Mouse (Mus musculus) adrenal gland, postnatal 25 days (tissue): Measurements from ENCODE around the gene Tinf2. TPM values are rescaled to one million over a fixed set of nuclear protein-coding genes. Genes with fewer than 3 reads are reported as not detected.
A peak's percentile ranks its signal among the peaks of the same experiment; 100 is the strongest.

Experiments used
- DNase-seq: peaks from one replicate; pipeline ENCODE4 v3.0.0; 2021; ENCODE audit warnings: mixed read lengths
- total RNA-seq: library from RNA; stranded (reverse); gene quantifications from 2 replicates; pipeline ENCODE4 v1.2.3, GENCODE M21; 2021

Tinf2 gene
- total RNA-seq, 1 experiment from 2014 or later = 30.0 TPM

DNA sequence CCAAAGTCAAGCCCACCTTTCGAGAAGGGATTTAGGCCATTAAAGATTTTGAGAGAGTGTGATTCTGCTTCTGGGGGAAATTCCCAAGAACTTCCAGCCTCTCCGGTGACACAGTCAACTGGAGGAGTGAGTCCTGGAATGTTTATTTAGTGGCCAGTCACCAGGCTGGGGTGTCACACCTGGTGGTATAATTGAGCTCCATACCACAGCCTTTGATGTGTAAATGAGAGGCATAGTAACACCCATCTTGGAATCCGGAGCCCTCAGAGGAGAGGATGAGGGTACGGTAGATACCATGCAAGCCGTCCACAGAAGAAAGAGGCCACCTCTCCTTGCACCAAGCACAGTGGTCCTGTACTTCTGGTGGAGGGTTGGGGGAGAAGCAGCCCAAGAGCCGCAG is 21.1 kb upstream of the Tinf2 start:
- no peak for DNase-seq

DNA sequence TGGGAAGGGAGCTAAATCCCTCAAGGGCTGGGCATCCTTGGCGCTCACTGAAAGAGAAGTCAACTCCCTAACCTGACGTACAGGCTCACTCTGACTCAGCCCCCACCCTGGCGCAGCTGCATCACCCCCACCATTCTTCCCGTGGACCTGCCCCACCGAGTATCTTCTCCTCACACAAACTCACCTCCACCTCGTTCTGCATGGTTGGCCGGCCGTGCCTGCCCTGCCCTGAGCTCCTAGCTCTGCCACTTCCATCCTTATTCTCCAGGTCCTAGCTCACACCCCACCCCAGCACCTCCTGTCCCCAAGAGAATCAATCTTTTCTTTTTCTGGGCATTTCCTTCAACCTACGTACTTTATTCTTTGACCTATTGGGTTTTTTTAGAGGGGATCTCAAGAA is 19.5 kb upstream of the Tinf2 start:
- DNase-seq = no peak

DNA sequence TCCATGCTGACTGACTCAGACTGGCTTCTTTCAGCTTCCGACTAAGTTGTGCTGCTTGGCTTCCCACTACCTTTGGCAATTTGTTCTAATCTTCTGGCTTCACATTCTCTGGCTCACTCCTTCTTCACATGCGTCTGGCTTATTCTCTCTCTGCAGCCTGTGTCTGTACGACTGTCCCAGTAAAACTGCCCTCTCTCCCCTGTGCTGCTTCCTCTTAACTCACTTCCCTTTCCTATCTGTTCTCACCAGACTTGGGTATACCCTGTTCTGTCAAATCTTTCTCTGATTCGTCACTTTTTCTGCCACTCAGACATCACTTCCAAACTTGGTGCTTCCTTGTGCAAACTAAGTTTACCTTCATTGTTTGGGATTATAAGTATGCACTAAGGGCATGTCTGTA is 15.6 kb upstream of the Tinf2 start:
- no peak for DNase-seq

DNA sequence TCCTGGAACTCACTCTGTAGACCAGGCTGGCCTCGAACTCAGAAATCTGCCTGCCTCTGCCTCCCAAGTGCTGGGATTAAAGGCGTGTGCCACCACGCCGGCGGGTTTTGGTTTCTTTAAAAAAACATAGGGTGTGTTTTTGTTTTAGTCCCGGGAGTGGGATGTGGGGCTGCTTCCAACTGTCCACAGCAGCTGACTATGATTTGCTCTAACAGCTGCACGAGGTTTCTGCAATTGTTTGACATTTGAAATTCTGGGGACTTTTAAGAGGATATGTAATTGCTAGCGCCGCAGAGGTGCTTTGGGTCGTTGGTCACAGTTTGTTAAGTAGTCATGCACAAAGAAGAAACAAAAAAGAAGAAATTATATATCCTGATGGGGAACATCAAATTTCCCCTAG is 7.8 kb upstream of the Tinf2 start:
- DNase-seq = no peak

DNA sequence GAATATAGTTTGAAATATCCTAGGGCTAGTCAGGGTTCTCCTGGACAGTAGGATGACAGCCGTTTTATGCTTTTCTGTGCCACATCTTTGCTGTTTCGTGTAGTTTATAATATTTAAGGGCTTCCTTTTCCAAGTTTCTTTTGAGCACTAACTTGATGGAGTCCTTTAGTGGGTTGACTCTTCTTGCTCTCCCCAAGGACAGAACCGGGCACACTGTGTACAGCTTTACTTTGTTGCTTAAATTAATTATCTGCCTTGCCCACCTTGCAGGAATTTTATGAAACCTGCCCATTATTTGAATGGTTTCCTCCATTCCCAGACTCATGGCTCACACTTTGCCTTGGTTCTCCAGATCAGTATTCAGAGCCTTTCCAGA is 486 bp upstream of the Tinf2 start:
- DNase-seq = no peak

DNA sequence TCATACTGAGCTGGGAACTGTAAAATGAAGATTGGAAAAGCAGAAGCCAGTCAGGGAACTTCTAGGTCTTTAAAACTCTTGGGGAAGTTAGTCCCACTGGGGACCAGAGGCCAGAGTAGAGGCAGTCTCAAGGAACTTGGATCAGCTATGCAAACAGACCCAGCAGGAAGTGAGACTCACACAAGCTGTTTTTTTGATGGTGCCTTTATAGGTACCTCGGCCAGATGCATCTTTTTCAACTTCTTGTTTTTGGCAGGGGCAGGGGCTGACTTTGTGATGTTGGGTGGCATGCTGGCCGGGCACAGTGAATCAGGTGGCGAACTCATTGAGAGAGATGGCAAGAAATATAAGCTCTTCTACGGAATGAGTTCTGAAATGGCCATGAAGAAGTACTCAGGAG is 4.0 kb downstream of the Tinf2 start:
- no peak for DNase-seq

DNA sequence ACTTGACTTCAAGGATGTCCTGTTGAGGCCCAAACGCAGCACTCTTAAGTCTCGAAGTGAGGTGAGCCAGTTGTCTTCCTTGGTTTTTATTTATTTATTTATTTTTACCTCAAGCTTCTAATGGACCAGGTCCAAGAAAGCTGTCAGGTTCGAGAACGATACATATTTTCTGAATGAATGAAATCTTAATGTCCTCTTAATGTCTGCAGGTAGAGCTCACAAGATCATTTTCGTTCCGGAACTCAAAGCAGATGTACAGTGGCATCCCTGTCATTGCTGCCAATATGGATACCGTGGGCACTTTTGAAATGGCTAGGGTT is 8.9 kb downstream of the Tinf2 start:
- DNase-seq = no peak

DNA sequence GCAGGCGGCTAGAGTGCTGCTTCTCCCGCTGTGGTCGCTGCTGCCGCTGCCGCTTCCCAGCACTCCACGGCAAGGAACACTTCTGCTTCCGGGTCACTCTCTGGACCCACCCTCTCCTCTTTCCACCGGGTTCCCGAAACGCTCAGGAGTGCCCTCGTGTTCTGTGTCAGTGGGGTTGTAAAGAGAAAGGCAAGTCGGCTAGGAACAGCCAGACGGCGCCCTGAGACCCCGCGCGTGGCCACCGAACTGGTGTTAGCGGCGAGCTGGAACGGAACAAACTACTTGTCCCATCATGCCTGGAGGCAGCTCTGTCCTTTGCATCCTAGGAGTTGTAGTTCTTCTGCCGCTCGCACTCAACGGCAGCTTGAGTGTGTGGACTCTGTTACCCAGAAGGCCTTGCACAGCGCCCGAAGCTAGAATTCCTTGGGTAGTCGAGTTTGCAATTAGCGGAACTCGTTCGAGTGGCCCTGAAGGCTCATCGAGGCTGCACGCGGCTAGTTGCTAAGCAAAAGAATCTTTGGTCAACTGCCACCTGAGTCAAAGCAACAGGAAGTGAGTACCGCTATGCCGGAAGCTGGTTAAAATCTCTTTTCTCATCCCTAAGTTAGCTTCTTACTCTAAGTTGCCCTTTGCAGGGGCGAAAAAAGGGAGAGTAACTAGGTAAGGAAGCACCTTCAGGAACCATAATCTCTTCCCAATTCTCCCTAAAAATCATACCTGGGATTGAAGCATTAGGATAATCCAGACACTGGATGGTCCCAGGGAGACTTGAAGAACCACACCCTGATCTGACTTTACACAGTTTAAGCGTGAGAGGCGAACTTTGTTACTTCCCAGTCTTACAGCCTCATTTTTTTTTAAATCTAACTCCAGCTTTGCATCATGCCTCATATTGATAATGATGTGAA is 9.5 kb downstream of the Tinf2 start, which contains the start of the genes Gmpr2 and Nedd8:
TSS of gene Gmpr2 (plus strand) at position 109 of the 908 bp plus-strand sequence.
TSS of gene Nedd8 (minus strand) at position 292 of the 908 bp plus-strand sequence.
- DNase-seq = peak; percentile 76

DNA sequence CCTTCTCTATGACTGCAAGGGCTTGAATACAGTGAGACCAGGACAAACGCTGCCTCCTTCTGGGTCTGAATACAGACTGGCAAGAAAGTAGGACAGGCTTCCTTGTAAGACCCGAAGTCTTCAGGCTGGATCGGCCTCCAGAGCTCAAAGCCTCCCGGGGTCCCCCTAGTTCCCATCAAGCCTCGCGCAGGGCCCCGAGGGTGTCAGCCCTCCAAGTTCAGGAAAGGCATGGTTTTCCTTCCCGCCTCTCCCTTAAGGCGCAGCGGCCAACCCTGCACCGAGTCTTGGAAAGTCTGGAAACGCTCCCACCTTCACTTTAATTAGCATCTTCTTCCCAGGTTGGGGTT is 10.2 kb downstream of the Tinf2 start:
- no peak for DNase-seq

DNA sequence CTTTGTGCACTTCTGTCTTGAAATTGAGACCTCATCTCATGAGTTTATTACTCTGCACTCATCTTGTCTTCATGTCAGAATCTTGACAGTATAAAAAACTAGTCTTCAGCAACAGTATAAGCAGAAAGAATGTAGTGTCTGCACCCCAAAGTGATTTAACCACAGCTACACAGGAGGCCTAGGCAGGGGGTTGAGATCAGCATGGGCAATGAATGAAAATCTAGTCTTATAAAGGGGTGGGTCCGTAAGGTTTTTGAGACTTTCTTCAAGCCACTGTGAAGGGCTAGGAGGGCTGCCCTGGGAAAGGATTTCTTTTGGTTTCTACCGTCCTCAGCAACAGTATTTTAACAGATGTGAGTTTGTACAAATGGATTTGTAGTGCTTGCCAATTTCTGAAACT is 21.0 kb downstream of the Tinf2 start:
- DNase-seq = no peak

DNA sequence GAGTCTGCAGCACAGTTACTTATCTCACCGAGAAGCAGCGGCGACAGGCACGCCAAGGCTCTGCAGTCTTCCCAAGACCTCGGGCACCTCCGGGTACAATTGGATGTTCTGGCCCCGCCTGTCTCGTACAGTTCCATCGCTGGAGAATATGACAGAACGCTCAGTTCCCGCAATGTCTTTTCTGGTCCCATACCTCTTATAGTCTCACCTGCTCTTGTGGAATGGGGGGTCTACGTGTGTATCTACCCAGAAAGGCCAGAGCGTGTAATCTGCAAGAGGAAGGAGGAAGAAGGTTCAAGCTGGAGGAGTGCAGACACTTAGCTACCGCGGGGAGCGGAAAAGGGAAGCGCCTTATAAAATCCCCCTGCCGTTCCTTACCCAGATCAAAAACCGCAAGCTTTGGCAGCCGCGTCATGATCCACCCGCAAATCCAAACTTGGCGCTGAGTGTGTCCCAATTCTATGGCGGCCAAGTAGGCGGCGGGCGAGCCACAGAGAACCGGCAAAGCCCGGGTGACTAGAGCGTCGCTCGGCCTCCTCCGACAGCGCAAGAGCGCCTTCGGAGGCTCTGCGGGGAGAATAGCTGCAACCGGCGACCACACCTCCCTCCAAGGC is 21.6 kb downstream of the Tinf2 start, which contains the start of gene Mdp1:
TSS of gene Mdp1 (minus strand) at position 549 of the 614 bp plus-strand sequence.
- DNase-seq = peak; percentile 79

DNA sequence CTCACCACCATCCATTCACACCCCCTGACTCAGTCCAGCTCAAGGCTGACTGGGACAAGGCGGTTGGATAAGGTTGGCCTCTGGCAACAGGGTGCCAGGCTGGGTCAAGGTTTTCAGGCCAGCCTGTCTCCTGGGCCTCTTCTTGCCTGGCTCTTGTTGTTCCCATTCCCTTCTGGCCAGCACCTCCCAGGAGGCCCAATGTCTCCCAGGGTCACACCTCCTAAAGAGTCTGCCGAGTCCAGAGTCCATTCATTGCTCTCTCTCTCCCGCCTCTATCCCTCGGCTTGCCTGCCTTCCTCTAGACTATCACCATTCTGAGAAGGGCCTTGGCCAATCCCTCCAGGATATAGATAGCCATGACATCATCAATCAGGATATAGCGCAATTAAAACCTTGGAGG is 23.6 kb downstream of the Tinf2 start:
- DNase-seq = peak; percentile 53

DNA sequence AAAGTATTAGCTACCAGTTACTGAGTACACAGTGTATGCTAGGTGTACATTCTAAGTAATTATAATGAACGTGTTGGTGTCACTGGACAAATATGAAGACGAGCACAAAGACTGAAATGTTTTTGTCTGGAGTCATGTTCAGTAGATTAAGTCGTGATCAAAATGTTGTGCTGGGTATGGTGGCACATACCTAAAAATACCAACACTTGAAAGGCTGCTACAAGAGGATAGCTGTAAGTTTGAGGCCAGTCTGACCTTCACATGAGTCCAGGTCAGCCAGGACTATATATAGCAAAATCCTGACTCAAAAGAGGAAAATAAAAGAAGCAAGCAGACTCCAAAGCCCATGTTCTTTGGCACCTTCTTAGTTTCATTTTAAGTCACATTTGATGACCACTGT is 24.7 kb downstream of the Tinf2 start:
- DNase-seq = no peak

DNA sequence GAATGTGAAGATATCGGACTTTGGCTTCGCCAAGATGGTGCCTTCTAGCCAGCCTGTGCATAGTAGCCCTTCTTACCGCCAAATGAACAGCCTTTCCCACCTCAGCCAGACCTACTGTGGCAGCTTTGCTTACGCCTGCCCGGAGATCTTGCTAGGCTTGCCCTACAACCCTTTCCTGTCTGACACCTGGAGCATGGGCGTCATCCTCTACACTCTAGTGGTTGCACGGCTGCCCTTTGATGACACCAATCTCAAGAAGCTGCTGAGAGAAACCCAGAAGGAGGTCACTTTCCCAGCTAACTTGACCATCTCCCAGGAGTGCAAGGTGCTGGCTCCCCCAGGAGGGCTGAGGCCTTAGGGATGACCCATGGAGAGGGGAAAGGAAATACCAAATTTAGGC is 30.1 kb downstream of the Tinf2 start:
- DNase-seq = no peak

DNA sequence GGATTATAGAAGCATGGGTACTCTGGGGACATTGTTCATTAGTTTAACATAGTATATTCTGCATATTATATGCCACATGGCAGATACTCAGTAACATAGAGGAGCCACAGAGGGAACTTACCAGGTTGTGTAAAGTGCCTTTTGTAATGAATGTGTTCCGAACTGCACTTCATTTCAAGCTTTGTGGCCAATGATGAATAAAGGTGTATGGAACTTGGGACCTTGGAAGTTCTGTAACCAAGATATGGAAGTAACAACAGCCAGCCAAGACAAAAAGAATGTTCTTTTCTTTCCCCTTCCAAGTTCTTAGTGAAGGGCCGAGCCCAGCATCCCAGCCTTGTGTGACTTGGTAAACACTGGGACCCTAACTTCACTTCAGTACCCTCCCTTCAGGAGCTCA is 31.7 kb downstream of the Tinf2 start, which contains the start of gene Tssk4:
TSS of gene Tssk4 (plus strand) at position 301 of the 400 bp plus-strand sequence.
- no peak for DNase-seq

DNA sequence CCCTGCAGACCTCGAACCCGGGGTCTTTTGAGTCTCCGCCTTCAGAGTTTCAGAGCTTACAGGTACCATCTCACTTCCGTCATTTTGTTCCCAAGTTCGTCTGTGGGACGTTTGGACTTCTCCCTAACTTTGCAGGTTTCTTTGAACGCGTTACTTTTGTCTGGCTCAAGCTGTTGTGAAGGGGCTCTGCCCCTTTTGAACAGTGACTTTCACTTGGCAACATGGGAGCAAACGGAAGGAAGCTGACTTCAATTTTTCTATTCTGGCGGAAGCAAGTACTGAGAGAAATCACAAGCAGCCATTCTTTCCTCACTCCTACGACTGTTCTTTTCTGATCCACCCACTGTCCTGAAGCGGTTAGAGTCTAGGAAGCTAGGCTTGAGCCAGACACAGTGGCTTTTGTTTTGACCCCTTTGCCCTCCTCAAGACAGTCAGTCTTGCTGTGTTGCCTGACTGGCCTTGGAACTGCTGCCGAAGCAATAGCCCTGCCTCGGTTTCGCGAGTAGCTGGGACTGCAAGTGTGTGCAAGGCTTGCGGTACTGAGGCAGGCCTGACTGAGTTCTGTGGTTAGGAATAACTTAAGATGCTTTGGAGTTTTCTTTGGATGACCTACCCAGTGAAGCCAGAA is 37.2 kb downstream of the Tinf2 start:
- no peak for DNase-seq

DNA sequence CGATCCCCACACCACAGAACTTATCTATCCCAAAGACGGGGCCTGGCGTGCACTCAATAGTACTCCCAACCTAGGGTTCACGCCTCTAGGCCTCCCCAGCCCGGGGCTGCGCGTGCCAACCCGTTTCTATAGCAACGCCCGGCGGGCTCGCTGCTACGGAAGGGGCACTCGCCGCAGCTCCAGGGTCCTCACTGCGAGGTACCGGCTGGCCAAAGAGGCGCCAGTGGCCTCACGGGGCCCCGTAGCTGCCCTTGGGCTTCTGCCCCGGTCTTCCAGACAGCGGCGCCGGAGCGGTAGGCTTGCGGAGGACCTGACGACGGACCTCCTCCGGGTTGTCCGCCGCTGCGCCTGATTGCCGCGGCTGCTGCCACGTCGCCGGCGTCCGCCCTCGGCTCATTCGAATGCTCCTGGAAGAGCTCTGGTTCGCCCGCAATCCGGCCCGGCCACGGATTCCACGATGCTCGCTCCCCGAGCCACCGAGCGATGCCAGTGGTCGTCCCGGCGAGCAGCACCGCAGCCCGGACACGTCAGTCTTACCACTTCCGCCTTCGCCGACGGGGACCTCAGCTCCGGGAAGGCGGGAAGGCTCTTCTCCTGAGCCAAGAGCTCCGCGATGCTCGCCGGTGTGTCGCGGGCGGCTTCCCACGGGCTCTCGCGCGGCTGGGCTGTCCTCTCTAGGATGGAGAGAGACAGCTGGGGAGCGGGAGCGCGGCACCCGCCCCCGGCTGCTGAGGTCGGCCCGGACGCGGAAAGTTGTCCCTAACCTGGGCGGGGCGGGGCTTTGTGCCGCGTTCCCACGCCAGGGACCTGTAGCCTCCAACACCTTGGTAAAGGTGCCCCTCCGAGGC is 38.3 kb downstream of the Tinf2 start, which contains the start of gene Tm9sf1:
TSS of gene Tm9sf1 (minus strand) at position 747 of the 848 bp plus-strand sequence.
- DNase-seq = peak; percentile 84

DNA sequence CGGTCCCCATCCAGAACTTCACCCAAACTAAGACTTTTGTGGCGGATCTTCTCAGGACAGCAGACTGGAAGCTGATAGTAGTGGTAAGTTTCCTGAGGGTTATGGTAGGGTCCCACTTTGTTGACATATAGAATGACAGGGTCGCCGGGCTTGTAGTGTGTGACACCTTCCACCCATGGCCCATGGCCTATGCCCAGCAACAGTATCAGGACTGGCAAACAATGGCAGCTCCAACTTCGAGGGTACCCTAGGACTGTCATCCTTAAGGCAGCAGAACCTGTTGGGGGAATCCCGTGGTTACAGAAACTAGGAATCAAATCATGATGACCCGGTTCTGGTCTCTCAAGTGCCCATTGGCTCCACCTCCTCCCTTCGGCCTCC is 39.0 kb downstream of the Tinf2 start:
- no peak for DNase-seq

DNA sequence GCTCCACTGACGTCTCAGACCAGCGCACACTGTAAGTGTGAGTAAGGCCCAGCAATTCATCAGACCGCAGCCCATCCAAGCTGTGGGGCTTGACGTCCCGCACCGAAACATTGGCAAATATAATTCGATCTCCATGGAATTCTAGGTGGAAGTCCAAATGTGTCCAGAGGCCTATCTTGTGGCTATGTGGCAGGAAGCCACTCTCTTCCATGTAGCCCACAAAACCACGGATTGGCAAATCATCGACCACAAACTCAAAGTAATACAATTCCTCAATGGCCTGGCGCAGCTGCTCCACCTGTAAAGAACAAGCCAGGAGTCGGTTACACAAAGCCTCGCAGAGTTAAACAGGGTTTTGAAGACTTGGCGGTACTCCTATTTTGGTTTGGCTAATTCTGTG is 40.3 kb downstream of the Tinf2 start:
- DNase-seq = no peak

DNA sequence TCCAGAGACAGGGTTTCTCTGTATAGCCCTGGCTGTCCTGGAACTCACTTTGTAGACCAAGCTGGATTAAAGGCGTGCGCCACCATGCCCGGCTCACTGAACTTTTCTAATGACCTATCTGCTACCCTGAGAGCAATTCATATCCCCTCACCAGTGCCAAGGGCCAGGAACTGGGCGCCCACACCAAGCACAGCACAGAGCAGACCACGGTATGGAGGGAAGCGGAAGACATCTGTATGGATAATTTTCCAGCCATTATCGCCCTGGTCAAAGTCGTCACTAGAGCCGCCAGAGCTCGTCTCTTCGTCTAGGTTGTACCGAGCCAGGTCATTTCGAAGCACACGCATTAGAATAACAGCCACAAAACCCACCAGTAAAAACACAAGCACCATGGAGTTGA is 40.8 kb downstream of the Tinf2 start:
- DNase-seq = no peak

DNA sequence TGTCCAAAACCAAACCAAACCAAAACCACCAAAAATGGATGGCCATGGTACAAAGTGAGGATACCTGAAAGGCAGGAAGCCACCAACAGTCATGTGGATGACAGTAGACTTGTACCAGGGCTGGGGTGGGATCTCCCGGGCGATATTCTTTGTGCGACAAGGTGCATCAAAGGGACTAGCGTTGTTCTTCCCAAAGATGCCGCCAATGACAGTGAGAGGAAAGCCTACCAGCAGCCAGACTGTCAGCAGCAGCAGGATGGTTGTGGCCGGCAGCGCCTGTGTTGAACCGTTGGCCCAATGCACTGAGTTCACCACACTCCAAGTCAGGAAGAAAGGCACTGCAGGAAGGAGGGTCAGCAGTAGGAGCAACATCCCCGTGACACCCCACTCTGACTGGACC is 43.8 kb downstream of the Tinf2 start, which contains the start of gene Gm49378:
TSS of gene Gm49378 (minus strand) at position 101 of the 400 bp plus-strand sequence.
- no peak for DNase-seq

DNA sequence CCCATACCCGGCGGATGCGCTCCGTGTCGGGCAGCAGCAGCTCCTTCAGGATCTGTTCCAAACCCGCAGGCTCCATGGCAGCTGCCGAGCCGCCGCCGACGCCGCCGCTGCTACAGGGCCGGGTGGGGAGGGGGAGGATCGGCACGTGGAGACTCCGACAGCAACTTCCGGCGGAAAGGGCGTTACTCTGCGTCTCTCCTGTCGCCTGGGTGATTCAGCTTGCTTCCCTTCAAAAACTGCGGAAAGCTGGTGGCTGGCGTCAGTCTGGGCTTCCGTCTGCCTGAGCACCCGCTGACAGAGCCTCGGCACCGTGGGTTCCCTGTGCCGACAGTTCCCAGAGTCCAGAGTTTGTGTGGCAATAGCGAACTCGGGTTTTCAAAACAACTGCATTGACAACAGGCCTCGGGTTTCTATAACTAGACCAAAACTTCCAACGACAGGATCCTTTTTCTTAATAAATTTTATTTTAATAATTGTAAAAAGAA is 46.1 kb downstream of the Tinf2 start, which contains the start of gene Ipo4:
TSS of gene Ipo4 (minus strand) at position 435 of the 485 bp plus-strand sequence.
- peak; percentile 89 for DNase-seq
